ENCODE assay signal across 10 mouse cellular contexts in the genomic region with DNA sequence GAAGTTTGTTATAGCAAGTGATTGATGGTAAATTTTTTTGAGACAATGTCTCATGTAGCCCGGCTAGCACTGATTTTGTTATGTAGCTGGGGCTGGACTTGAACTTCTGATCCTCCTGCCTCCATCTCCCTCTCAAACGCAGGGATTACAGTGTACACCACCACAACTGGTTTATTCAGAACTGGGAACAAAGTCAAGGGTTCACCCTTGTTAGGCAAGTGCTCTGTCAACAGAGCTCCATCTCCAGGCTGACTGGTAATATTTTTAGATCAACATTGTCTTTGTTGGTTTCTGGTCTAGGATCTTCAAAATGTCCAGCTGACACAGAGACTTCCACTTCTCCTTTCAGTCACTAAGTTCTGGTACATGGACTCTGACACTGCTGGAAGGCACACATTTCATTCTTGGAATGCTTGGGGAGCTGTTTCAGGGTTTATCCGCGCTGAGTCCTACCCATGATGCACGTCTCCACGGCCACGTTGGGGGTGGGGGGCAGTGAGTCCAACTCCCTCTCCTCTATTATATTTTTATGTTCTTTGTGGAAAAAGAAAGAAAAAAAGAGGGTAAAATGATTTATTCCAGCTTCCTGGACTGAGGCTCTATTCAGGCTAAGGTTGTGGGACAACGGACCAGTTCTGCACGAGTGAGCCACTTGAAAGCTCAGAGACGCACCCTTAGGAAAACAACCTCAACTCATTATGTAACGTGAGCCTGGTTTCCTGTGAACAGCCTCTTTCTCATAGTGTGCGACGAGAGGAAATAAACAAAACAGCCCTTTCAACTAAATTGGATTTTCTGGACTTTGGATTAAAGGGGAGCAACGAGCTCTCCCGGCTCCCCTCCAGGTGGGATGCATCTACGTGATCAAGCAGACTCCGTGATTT. TPM values are rescaled to one million over a fixed set of nuclear protein-coding genes. Genes with fewer than 3 reads are reported as not detected.
A peak's percentile ranks its signal among the peaks of the same experiment; 100 is the strongest.
DNase-seq lines count a peak whose midpoint lies in the region; ATAC-seq lines count a peak whose summit lies in the region.
"Had no signal": no experiment of that assay in that cellular context is flagged by ENCODE, and none has a peak within 500 bp of the region (broad histone marks: within the 10 kb centered on the region; RNA-seq: fewer than 3 reads in every experiment).

No protein-coding gene starts in this region.

- ATAC-seq in forebrain, embryonic 13.5 days: no peak
- no peak for ATAC-seq in cerebellum, adult (ENCODE audit: insufficient number of reproducible peaks, low FRiP score, low TSS enrichment)

- H3K9me3 ChIP-seq in forebrain, embryonic 13.5 days (replicated peaks): no peaks in the 10 kb centered on the region
- no peaks in the 10 kb centered on the region; the same call in 1 of the 2 replicates for H3K9me3 ChIP-seq in midbrain, embryonic 10.5 days (replicated peaks)
- H3K9me3 ChIP-seq: G1E had no signal

- peak; percentile 26 for DNase-seq in kidney, adult 9 months
- DNase-seq in kidney, postnatal 25 days: no peak
- peak; percentile 42 for DNase-seq in embryo, embryonic 10.5 days (ENCODE audit: low spot score)
- no peak for DNase-seq in midbrain, embryonic 10.5 days (ENCODE audit: low spot score)
- DNase-seq in adrenal gland, postnatal 10 days: no peak
- no peak for DNase-seq in gastrocnemius, adult 18-20 months (ENCODE audit: low spot score)
- DNase-seq: gastrocnemius, adult 2 months had no signal

- H3K36me3 ChIP-seq in forebrain, embryonic 13.5 days (ENCODE audit: poor library complexity, severe bottlenecking): no peaks in the 10 kb centered on the region
- no peaks in the 10 kb centered on the region for H3K36me3 ChIP-seq in midbrain, embryonic 10.5 days

- H3K27ac ChIP-seq in forebrain, embryonic 13.5 days: no peak overlapping the region
- no peak overlapping the region; the same call in 1 of the 2 replicates for H3K27ac ChIP-seq in midbrain, embryonic 10.5 days (replicated peaks)
- H3K27ac ChIP-seq: gastrocnemius, adult 2 months had no signal

- H3K4me3 ChIP-seq in forebrain, embryonic 13.5 days: no peak overlapping the region
- peak overlapping the region; percentile 16; the same call in 1 of the 2 replicates for H3K4me3 ChIP-seq in midbrain, embryonic 10.5 days
- H3K4me3 ChIP-seq: gastrocnemius, adult 2 months had no signal

- H3K27me3 ChIP-seq in forebrain, embryonic 13.5 days: no peaks in the 10 kb centered on the region
- peaks cover 23% of the 10 kb centered on the region for H3K27me3 ChIP-seq in midbrain, embryonic 10.5 days (ENCODE audit: low read depth, poor library complexity, severe bottlenecking)

- 16% methylated on average over 17 of the region's 17 CpGs for WGBS in forebrain, embryonic 13.5 days
- WGBS in midbrain, embryonic 10.5 days: 31% methylated on average over 17 of the region's 17 CpGs

- peak overlapping the region; percentile 37 for H3K4me2 ChIP-seq in forebrain, embryonic 13.5 days

- H3K9ac ChIP-seq in forebrain, embryonic 13.5 days: no peak overlapping the region

- H3K4me1 ChIP-seq in forebrain, embryonic 13.5 days: peaks cover 16% of the 10 kb centered on the region
- peaks cover 24% of the 10 kb centered on the region for H3K4me1 ChIP-seq in midbrain, embryonic 10.5 days

RNA-seq across cellular contexts. Expression of a gene that starts 14.4 kb away (rescaled TPM):
- polyA plus RNA-seq in forebrain, embryonic 13.5 days (2015; fragmentation: Nextera tagmentation; extraction: Ambion mirVana): 3.5 and 4.6 TPM in 2 replicates
- polyA plus RNA-seq in midbrain, embryonic 10.5 days (2016; fragmentation: Nextera tagmentation; extraction: Ambion mirVana): 1.3 and 1.4 TPM in 2 replicates
- 1 to 10 TPM; 8.1 to 9.0 TPM for total RNA-seq in adrenal gland, postnatal 10 days (2021)
- under 1 TPM; 0.27 to 0.36 TPM for total RNA-seq in gastrocnemius, adult 18-20 months (2021)

Comparison
In these comparisons a context has a peak if more than half of its experiments do, and no peak if none do; other contexts are left out.
1. DNase-seq: peak in kidney, adult 9 months (single experiment) and embryo, embryonic 10.5 days (single experiment); none in kidney, postnatal 25 days (0 of 2), midbrain, embryonic 10.5 days (single experiment), adrenal gland, postnatal 10 days (single experiment) and gastrocnemius, adult 18-20 months (single experiment).
2. RNA of a gene that starts 14.4 kb away (total RNA-seq): 8.1 to 9.0 TPM in adrenal gland, postnatal 10 days; 0.27 to 0.36 TPM in gastrocnemius, adult 18-20 months; every median in the first group is over 4 times any median in the second.